Mouse (Mus musculus): ENCODE data around the gene Jak1. TPM values are rescaled to one million over a fixed set of nuclear protein-coding genes. Genes with fewer than 3 reads are reported as not detected.

The Jak1 gene
- total RNA-seq, 2 experiments from 2014 or later = 82.6 to 84.7 TPM

Other genes starting within 250 kb of the Jak1 start
- not detected in 2 replicates for gene Gm10577, start 244.6 kb downstream of the Jak1 start, total RNA-seq (2014; fragmentation: Nextera tagmentation)
- not detected in 2 replicates for gene Gm10577, start 244.6 kb downstream of the Jak1 start, total RNA-seq (2017)
- gene Raver2, start 196.3 kb downstream of the Jak1 start, total RNA-seq (2014; fragmentation: Nextera tagmentation) = not detected in 2 replicates
- gene Raver2, start 196.3 kb downstream of the Jak1 start, total RNA-seq (2017) = 0.30 TPM in 1 of 2 replicates, not detected in the other
- gene Ak4, start 154.0 kb upstream of the Jak1 start, total RNA-seq (2014; fragmentation: Nextera tagmentation) = 0.07 TPM in 1 of 2 replicates, not detected in the other
- gene Ak4, start 154.0 kb upstream of the Jak1 start, total RNA-seq (2017) = 0.61 and 1.9 TPM in 2 replicates
- gene Dnajc6, start 231.4 kb upstream of the Jak1 start, total RNA-seq (2014; fragmentation: Nextera tagmentation) = 35.2 and 35.5 TPM in 2 replicates
- 40.5 and 40.8 TPM in 2 replicates for gene Dnajc6, start 231.4 kb upstream of the Jak1 start, total RNA-seq (2017)